Comparison of ENCODE assay signal across 9 mouse cellular contexts in genomic region chr9:98031898-98032572, GRCm38 (mm10). TPM values are rescaled to one million over a fixed set of nuclear protein-coding genes. Genes with fewer than 3 reads are reported as not detected.
DNase-seq lines count a peak whose midpoint lies in the region; ATAC-seq and TF ChIP-seq lines count a peak whose summit lies in the region.
"Had no signal": no experiment of that assay in that cellular context is flagged by ENCODE, and none has a peak within 500 bp of the region (broad histone marks: within the 10 kb centered on the region; RNA-seq: fewer than 3 reads in every experiment).

No protein-coding gene starts in this region.

- H3K9ac ChIP-seq in hindbrain, embryonic 15.5 days: peak overlapping the region; percentile 87
- H3K9ac ChIP-seq in midbrain, embryonic 12.5 days (replicated peaks): peak overlapping the region; percentile 61

- H3K27ac ChIP-seq in testis, adult 2 months (ENCODE audit: control insufficient read depth, insufficient read depth, low read depth, low read length): no peak overlapping the region
- H3K27ac ChIP-seq in hindbrain, embryonic 15.5 days (replicated peaks): peak overlapping the region; percentile 88
- no peak overlapping the region for H3K27ac ChIP-seq in midbrain, embryonic 12.5 days (replicated peaks)

- ATAC-seq in cerebellum, adult (ENCODE audit: insufficient number of reproducible peaks, low FRiP score, low TSS enrichment): no peak
- ATAC-seq in hindbrain, embryonic 15.5 days (ENCODE audit: low FRiP score, low read depth): no peak
- ATAC-seq in midbrain, embryonic 12.5 days (ENCODE audit: low FRiP score, low read depth): peak; percentile 13
- ATAC-seq in CD4-positive, CD25-positive, alpha-beta regulatory T cell, adult 4 months: no peak

- peak overlapping the region; percentile 96 for H3K4me2 ChIP-seq in hindbrain, embryonic 15.5 days
- peak overlapping the region; percentile 96 for H3K4me2 ChIP-seq in midbrain, embryonic 12.5 days (replicated peaks)

- TF ChIP-seq POLR2A in testis, adult 2 months (IDR thresholded peaks at IDR 0.05; ENCODE audit: control insufficient read depth, low read depth, low read length): no peak

- peak overlapping the region; percentile 74 for H3K4me3 ChIP-seq in testis, adult 2 months (ENCODE audit: control insufficient read depth, low read depth, low read length)
- H3K4me3 ChIP-seq in hindbrain, embryonic 15.5 days: peak overlapping the region; percentile 89
- H3K4me3 ChIP-seq in midbrain, embryonic 12.5 days: peak overlapping the region; percentile 67
- H3K4me3 ChIP-seq: erythroblast, embryonic 14.5 days had no signal

- no peaks in the 10 kb centered on the region for H3K9me3 ChIP-seq in hindbrain, embryonic 15.5 days
- H3K9me3 ChIP-seq in midbrain, embryonic 12.5 days: no peaks in the 10 kb centered on the region

- no peaks in the 10 kb centered on the region for H3K36me3 ChIP-seq in testis, adult 2 months (ENCODE audit: control insufficient read depth, insufficient read depth, low read length)
- H3K36me3 ChIP-seq in hindbrain, embryonic 15.5 days: no peaks in the 10 kb centered on the region
- no peaks in the 10 kb centered on the region for H3K36me3 ChIP-seq in midbrain, embryonic 12.5 days

- H3K27me3 ChIP-seq in testis, adult 2 months (ENCODE audit: control insufficient read depth, insufficient read depth, low read length): no peaks in the 10 kb centered on the region
- H3K27me3 ChIP-seq in hindbrain, embryonic 15.5 days: peaks cover 5% of the 10 kb centered on the region; the same call in 1 of the 2 replicates
- H3K27me3 ChIP-seq in midbrain, embryonic 12.5 days: peaks cover 52% of the 10 kb centered on the region

- H3K4me1 ChIP-seq in testis, adult 2 months (ENCODE audit: control insufficient read depth, insufficient read depth, low read length): peaks cover 8% of the 10 kb centered on the region
- peaks cover 23% of the 10 kb centered on the region for H3K4me1 ChIP-seq in hindbrain, embryonic 15.5 days (replicated peaks)
- H3K4me1 ChIP-seq in midbrain, embryonic 12.5 days: peaks cover 15% of the 10 kb centered on the region

- WGBS in hindbrain, embryonic 15.5 days: under 1% methylated on average over 31 of the region's 31 CpGs
- under 1% methylated on average over 31 of the region's 31 CpGs for WGBS in midbrain, embryonic 12.5 days

- peak; percentile 14 for DNase-seq in cerebellum, adult 11 months
- no peak for DNase-seq in testis, postnatal 14 days (ENCODE audit: low spot score)
- no peak for DNase-seq in urinary bladder, postnatal 10 days (ENCODE audit: low spot score)

- no peak for TF ChIP-seq CTCF in testis, adult 2 months (IDR thresholded peaks at IDR 0.05; ENCODE audit: control insufficient read depth, insufficient read depth, insufficient replicate concordance, low read depth, low read length)

RNA-seq across cellular contexts. Expression of gene Clstn2, which starts 0.9 kb away (rescaled TPM):
- polyA plus RNA-seq in testis, adult 2 months (2012; rRNA removed): 0.43 and 0.57 TPM in 2 replicates
- 15.1 and 15.3 TPM in 2 replicates for polyA plus RNA-seq in hindbrain, embryonic 15.5 days (2015; fragmentation: Nextera tagmentation; extraction: Ambion mirVana)
- 2.5 and 3.4 TPM in 2 replicates for polyA plus RNA-seq in midbrain, embryonic 12.5 days (2016; fragmentation: Nextera tagmentation; extraction: Ambion mirVana)
- polyA plus RNA-seq in CD4-positive, CD25-positive, alpha-beta regulatory T cell, adult 4 months (2017; shearing (Covaris generic)): not detected
- polyA plus RNA-seq: erythroblast, embryonic 14.5 days had no signal
